Mouse (Mus musculus): ENCODE results near the gene Gtdc1. TPM values are rescaled to one million over a fixed set of nuclear protein-coding genes. Genes with fewer than 3 reads are reported as not detected.

Gtdc1 gene
- polyA plus RNA-seq, 1 experiment from 2014 or later, result 19.2 TPM

GRCm38 (mm10) chr2:44721461-44721860, 206.0 kb downstream of the Gtdc1 start:
- Histone ChIP-seq H3K4me3 (no peak overlapping the region), H3K4me1 (replicated peaks) (no peaks in the 10 kb centered on the region), H3K4me2 (no peak overlapping the region), H3K9ac (no peak overlapping the region), H3K36me3 (no peaks in the 10 kb centered on the region), H3K9me3 (no peaks in the 10 kb centered on the region), H3K27ac (replicated peaks) (no peak overlapping the region), H3K27me3 (no peaks in the 10 kb centered on the region)
- ATAC-seq (ENCODE audit: low FRiP score, low read depth), result no peak

GRCm38 (mm10) chr2:44705883-44706615, 221.4 kb downstream of the Gtdc1 start:
- H3K36me3 ChIP-seq, result no peaks in the 10 kb centered on the region
- no peak overlapping the region for H3K4me3 ChIP-seq
- 0 out of 2 replicates have a peak, but pooled peaks cover 3% of the 10 kb centered on the region for H3K4me1 ChIP-seq (replicated peaks)
- H3K27ac ChIP-seq (replicated peaks), result peak overlapping the region; percentile 25; the same call in 1 of the 2 replicates
- no peaks in the 10 kb centered on the region for H3K27me3 ChIP-seq
- 62% methylated on average over 4 of the region's 4 CpGs for WGBS
- no peaks in the 10 kb centered on the region for H3K9me3 ChIP-seq
- peak; percentile 59; the same call in 1 of the 2 replicates for ATAC-seq (ENCODE audit: low FRiP score, low read depth)
- no peak overlapping the region for H3K9ac ChIP-seq
- no peak overlapping the region for H3K4me2 ChIP-seq

- no peaks in the 10 kb centered on the region for H3K36me3 ChIP-seq
- no peak overlapping the region for H3K4me3 ChIP-seq
- H3K4me2 ChIP-seq, result no peak overlapping the region
- no peak overlapping the region for H3K27ac ChIP-seq (replicated peaks)
- no peak for ATAC-seq (ENCODE audit: low FRiP score, low read depth)
- H3K9ac ChIP-seq, result no peak overlapping the region
- H3K9me3 ChIP-seq, result no peaks in the 10 kb centered on the region
- no peaks in the 10 kb centered on the region for H3K4me1 ChIP-seq (replicated peaks)
- WGBS, result 50% methylated on average over 4 of the region's 4 CpGs
- no peaks in the 10 kb centered on the region for H3K27me3 ChIP-seq
Observed at GRCm38 (mm10) chr2:44700276-44700675, 227.2 kb downstream of the Gtdc1 start.

GRCm38 (mm10) chr2:44696441-44696840, 231.0 kb downstream of the Gtdc1 start:
- 42% methylated on average over 3 of the region's 3 CpGs for WGBS
- no peak overlapping the region for H3K4me2 ChIP-seq
- no peak overlapping the region for H3K4me3 ChIP-seq
- H3K36me3 ChIP-seq, result no peaks in the 10 kb centered on the region
- no peaks in the 10 kb centered on the region for H3K27me3 ChIP-seq
- H3K9me3 ChIP-seq, result no peaks in the 10 kb centered on the region
- no peak overlapping the region for H3K27ac ChIP-seq (replicated peaks)
- no peak overlapping the region for H3K9ac ChIP-seq
- H3K4me1 ChIP-seq (replicated peaks), result no peaks in the 10 kb centered on the region
- ATAC-seq (ENCODE audit: low FRiP score, low read depth), result no peak

- Histone ChIP-seq H3K4me3 (no peak overlapping the region), H3K9me3 (no peaks in the 10 kb centered on the region), H3K36me3 (no peaks in the 10 kb centered on the region), H3K27ac (replicated peaks) (no peak overlapping the region), H3K9ac (no peak overlapping the region), H3K27me3 (no peaks in the 10 kb centered on the region), H3K4me1 (replicated peaks) (no peaks in the 10 kb centered on the region), H3K4me2 (no peak overlapping the region)
- ATAC-seq (ENCODE audit: low FRiP score, low read depth), result no peak
- 18% methylated on average over 1 of the region's 1 CpGs for WGBS
Observed at GRCm38 (mm10) chr2:44693898-44694297, 233.6 kb downstream of the Gtdc1 start.

GRCm38 (mm10) chr2:44664049-44664448, 263.4 kb downstream of the Gtdc1 start:
- Histone ChIP-seq H3K9me3 (no peaks in the 10 kb centered on the region), H3K27ac (replicated peaks) (no peak overlapping the region), H3K36me3 (no peaks in the 10 kb centered on the region), H3K4me1 (replicated peaks) (no peaks in the 10 kb centered on the region), H3K4me2 (no peak overlapping the region), H3K4me3 (no peak overlapping the region), H3K9ac (no peak overlapping the region), H3K27me3 (no peaks in the 10 kb centered on the region)
- 95% methylated on average over 7 of the region's 7 CpGs for WGBS
- no peak for ATAC-seq (ENCODE audit: low FRiP score, low read depth)

GRCm38 (mm10) chr2:44659870-44660269, 267.6 kb downstream of the Gtdc1 start:
- ATAC-seq (ENCODE audit: low FRiP score, low read depth), result no peak
- Histone ChIP-seq H3K9me3 (no peaks in the 10 kb centered on the region), H3K9ac (no peak overlapping the region), H3K4me1 (replicated peaks) (no peaks in the 10 kb centered on the region), H3K36me3 (no peaks in the 10 kb centered on the region), H3K4me3 (no peak overlapping the region), H3K27me3 (no peaks in the 10 kb centered on the region), H3K27ac (replicated peaks) (no peak overlapping the region), H3K4me2 (no peak overlapping the region)
- WGBS, result 85% methylated on average over 2 of the region's 2 CpGs

GRCm38 (mm10) chr2:44659011-44659410, 268.4 kb downstream of the Gtdc1 start:
- Histone ChIP-seq H3K9ac (no peak overlapping the region), H3K27me3 (no peaks in the 10 kb centered on the region), H3K36me3 (no peaks in the 10 kb centered on the region), H3K4me1 (replicated peaks) (no peaks in the 10 kb centered on the region), H3K4me3 (no peak overlapping the region), H3K9me3 (no peaks in the 10 kb centered on the region), H3K27ac (replicated peaks) (no peak overlapping the region), H3K4me2 (no peak overlapping the region)
- no peak for ATAC-seq (ENCODE audit: low FRiP score, low read depth)

- Histone ChIP-seq H3K36me3 (no peaks in the 10 kb centered on the region), H3K27me3 (no peaks in the 10 kb centered on the region), H3K4me2 (no peak overlapping the region), H3K27ac (replicated peaks) (no peak overlapping the region), H3K4me3 (no peak overlapping the region), H3K9me3 (no peaks in the 10 kb centered on the region), H3K4me1 (replicated peaks) (no peaks in the 10 kb centered on the region), H3K9ac (no peak overlapping the region)
- ATAC-seq (ENCODE audit: low FRiP score, low read depth), result no peak
- WGBS, result 83% methylated on average over 3 of the region's 3 CpGs
Observed at GRCm38 (mm10) chr2:44648537-44648936, 278.9 kb downstream of the Gtdc1 start.

GRCm38 (mm10) chr2:44646398-44646797, 281.1 kb downstream of the Gtdc1 start:
- ATAC-seq (ENCODE audit: low FRiP score, low read depth), result no peak
- Histone ChIP-seq H3K36me3 (no peaks in the 10 kb centered on the region), H3K9ac (no peak overlapping the region), H3K4me1 (replicated peaks) (no peaks in the 10 kb centered on the region), H3K4me2 (no peak overlapping the region), H3K27ac (replicated peaks) (no peak overlapping the region), H3K9me3 (no peaks in the 10 kb centered on the region), H3K27me3 (no peaks in the 10 kb centered on the region), H3K4me3 (no peak overlapping the region)
- WGBS, result 90% methylated on average over 6 of the region's 6 CpGs

GRCm38 (mm10) chr2:44639370-44639769, 288.1 kb downstream of the Gtdc1 start:
- no peak overlapping the region for H3K9ac ChIP-seq
- H3K4me2 ChIP-seq, result no peak overlapping the region
- ATAC-seq (ENCODE audit: low FRiP score, low read depth), result no peak
- 57% methylated on average over 2 of the region's 2 CpGs for WGBS
- no peaks in the 10 kb centered on the region for H3K9me3 ChIP-seq
- H3K27me3 ChIP-seq, result no peaks in the 10 kb centered on the region
- H3K36me3 ChIP-seq, result no peaks in the 10 kb centered on the region
- no peak overlapping the region for H3K27ac ChIP-seq (replicated peaks)
- H3K4me3 ChIP-seq, result no peak overlapping the region
- 0 out of 2 replicates have a peak, but pooled peaks cover 2% of the 10 kb centered on the region for H3K4me1 ChIP-seq (replicated peaks)

GRCm38 (mm10) chr2:44638157-44638556, 289.3 kb downstream of the Gtdc1 start:
- no peaks in the 10 kb centered on the region for H3K27me3 ChIP-seq
- 66% methylated on average over 4 of the region's 4 CpGs for WGBS
- no peak for ATAC-seq (ENCODE audit: low FRiP score, low read depth)
- H3K36me3 ChIP-seq, result no peaks in the 10 kb centered on the region
- H3K9me3 ChIP-seq, result no peaks in the 10 kb centered on the region
- H3K9ac ChIP-seq, result no peak overlapping the region
- H3K4me2 ChIP-seq, result no peak overlapping the region
- no peak overlapping the region for H3K27ac ChIP-seq (replicated peaks)
- H3K4me1 ChIP-seq (replicated peaks), result 0 out of 2 replicates have a peak, but pooled peaks cover 3% of the 10 kb centered on the region
- no peak overlapping the region for H3K4me3 ChIP-seq

- H3K4me1 ChIP-seq (replicated peaks), result peaks cover 8% of the 10 kb centered on the region
- H3K4me3 ChIP-seq, result no peak overlapping the region
- 61% methylated on average over 8 of the region's 8 CpGs for WGBS
- H3K27me3 ChIP-seq, result no peaks in the 10 kb centered on the region
- no peaks in the 10 kb centered on the region for H3K36me3 ChIP-seq
- H3K4me2 ChIP-seq, result 0 out of 2 replicates have a peak overlapping the region, but pooled peaks have one; percentile 1
- no peak overlapping the region for H3K9ac ChIP-seq
- no peak for ATAC-seq (ENCODE audit: low FRiP score, low read depth)
- H3K9me3 ChIP-seq, result no peaks in the 10 kb centered on the region
- peak overlapping the region; percentile 8; the same call in 1 of the 2 replicates for H3K27ac ChIP-seq (replicated peaks)
Observed at GRCm38 (mm10) chr2:44633971-44634370, 293.5 kb downstream of the Gtdc1 start.
